Mouse (Mus musculus) liver, embryonic 15.5 days (tissue): Measurements from ENCODE around the gene Ubac2. TPM values are rescaled to one million over a fixed set of nuclear protein-coding genes. Genes with fewer than 3 reads are reported as not detected.

ENCODE experiments used
- ATAC-seq: fragments of 200-750 bp; cut with Nextera tagmentation; 2 replicates; pipeline ENCODE4 v1.8.0; 2017; ENCODE audit warnings: moderate number of reproducible peaks, mild to moderate bottlenecking, moderate library complexity; ENCODE audit not compliant: insufficient read depth
- H3K27ac ChIP-seq: fragments of 300-500 bp; sonication (generic); replicated peaks from 2 replicates; pipeline ENCODE4 v1.5.1; 2015; ENCODE audit warnings: mild to moderate bottlenecking, inconsistent platforms
- H3K27me3 ChIP-seq: fragments of 300-500 bp; sonication (generic); 2 replicates; pipeline ENCODE4 v1.6.1; 2015; ENCODE audit warnings: mild to moderate bottlenecking, inconsistent platforms
- H3K36me3 ChIP-seq: fragments of 300-500 bp; sonication (generic); replicated peaks from 2 replicates; pipeline ENCODE4 v1.6.1; 2015; ENCODE audit warnings: moderate library complexity, mild to moderate bottlenecking, inconsistent platforms
- H3K4me1 ChIP-seq: fragments of 300-500 bp; sonication (generic); replicated peaks from 2 replicates; pipeline ENCODE4 v1.6.1; 2015; ENCODE audit warnings: inconsistent platforms
- H3K4me2 ChIP-seq: fragments of 300-500 bp; sonication (generic); 2 replicates; pipeline ENCODE4 v1.6.1; 2015; ENCODE audit warnings: moderate library complexity, mild to moderate bottlenecking, inconsistent platforms
- H3K4me3 ChIP-seq: fragments of 300-500 bp; sonication (generic); replicated peaks from 2 replicates; pipeline ENCODE4 v1.5.1; 2015; ENCODE audit warnings: mild to moderate bottlenecking, inconsistent platforms
- H3K9ac ChIP-seq: fragments of 300-500 bp; sonication (generic); 2 replicates; pipeline ENCODE4 v1.6.1; 2015; ENCODE audit warnings: moderate library complexity, mild to moderate bottlenecking, inconsistent platforms
- H3K9me3 ChIP-seq: fragments of 300-500 bp; sonication (generic); replicated peaks from 2 replicates; pipeline ENCODE4 v1.6.1; 2016; ENCODE audit warnings: inconsistent platforms
- WGBS: fragments of 180-500 bp; shearing (Covaris S2); methylation state at CpG from one replicate; pipeline ENCODE4 v1.1.7; 2015; ENCODE audit warnings: mixed read lengths; ENCODE audit not compliant: insufficient replicate concordance; 5-methylcytosine and 5-hydroxymethylcytosine counted together
- polyA plus RNA-seq: library from polyadenylated mRNA; unstranded; fragments of >200 nt; fragmentation: Nextera tagmentation; extraction: Ambion mirVana; gene quantifications from 2 replicates; pipeline ENCODE4 v1.2.1, GENCODE M21; 2015

Ubac2 gene
- polyA plus RNA-seq, 1 experiment from 2014 or later: 20.0 TPM

DNA sequence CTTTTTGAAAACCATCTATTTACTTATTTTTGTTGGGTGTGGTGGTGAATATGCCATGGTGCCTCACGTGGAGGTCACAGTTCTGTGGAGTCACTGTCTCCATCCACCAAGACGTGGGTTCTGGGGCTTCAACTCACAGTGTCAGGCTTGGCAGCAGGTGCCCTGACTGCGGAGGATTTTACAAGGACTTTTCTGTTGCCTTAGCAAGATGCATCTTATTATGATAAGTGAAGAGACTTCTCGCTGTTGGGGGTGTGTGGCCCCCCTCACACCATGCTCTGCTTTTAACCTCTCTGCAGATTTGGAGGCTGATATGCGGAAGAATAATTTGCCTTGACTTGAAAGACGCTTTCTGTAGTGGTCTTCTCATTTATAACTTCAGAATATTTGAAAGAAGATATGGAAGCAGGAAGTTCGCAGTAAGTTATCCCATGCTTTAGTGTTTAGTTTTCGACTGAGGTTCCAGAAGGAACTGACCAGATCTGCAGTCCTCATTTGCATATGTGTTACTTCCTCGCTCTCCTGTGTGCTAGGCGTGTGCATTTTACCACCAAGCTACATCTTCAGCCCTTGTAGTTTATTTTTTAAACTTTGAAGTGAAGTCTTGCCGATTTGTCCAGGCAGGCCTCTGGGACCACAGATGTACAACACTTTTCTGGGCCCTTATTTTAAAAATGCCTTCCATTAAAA is 28.7 kb downstream of the Ubac2 start:
- H3K4me1 ChIP-seq: peaks cover 36% of the 10 kb centered on the region
- no peak overlapping the region for H3K4me3 ChIP-seq
- ATAC-seq: peak; percentile 29; the same call in 1 of the 2 replicates
- no peaks in the 10 kb centered on the region for H3K27me3 ChIP-seq
- H3K4me2 ChIP-seq: no peak overlapping the region
- H3K9ac ChIP-seq: no peak overlapping the region
- 45% methylated on average over 11 of the region's 11 CpGs for WGBS
- peak overlapping the region; percentile 62; the same call in 1 of the 2 replicates for H3K27ac ChIP-seq
- H3K9me3 ChIP-seq: no peaks in the 10 kb centered on the region
- H3K36me3 ChIP-seq: peaks cover 24% of the 10 kb centered on the region

DNA sequence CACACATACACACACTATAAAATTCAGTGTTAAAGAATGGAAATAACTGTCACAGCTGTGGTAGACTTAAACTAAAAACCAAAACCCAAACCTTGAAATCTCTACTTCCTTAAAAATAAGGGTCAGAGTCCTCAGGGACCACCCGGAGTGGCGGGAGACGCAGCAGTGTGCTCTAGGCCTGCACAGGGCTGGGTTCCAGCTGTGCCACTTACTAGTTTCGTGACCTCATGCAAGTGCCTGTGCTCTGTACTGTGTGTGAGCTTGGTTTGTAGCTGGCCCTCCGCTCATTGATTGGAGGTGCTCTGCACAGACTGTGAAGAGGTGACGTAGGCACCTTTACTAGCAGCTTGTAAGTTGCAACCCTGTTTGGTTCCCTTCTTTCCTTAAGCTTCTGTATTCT is 31.4 kb downstream of the Ubac2 start:
- Histone ChIP-seq H3K4me3 (no peak overlapping the region), H3K27ac (no peak overlapping the region), H3K4me2 (no peak overlapping the region), H3K9me3 (no peaks in the 10 kb centered on the region), H3K9ac (no peak overlapping the region), H3K4me1 (peaks cover 23% of the 10 kb centered on the region), H3K27me3 (no peaks in the 10 kb centered on the region), H3K36me3 (peaks cover 24% of the 10 kb centered on the region)
- 76% methylated on average over 6 of the region's 6 CpGs for WGBS
- ATAC-seq: no peak

GRCm38 (mm10) chr14:121912501-121912900 is 34.1 kb downstream of the Ubac2 start:
- H3K27me3 ChIP-seq: no peaks in the 10 kb centered on the region
- H3K36me3 ChIP-seq: peaks cover 30% of the 10 kb centered on the region
- H3K9ac ChIP-seq: no peak overlapping the region
- H3K4me3 ChIP-seq: no peak overlapping the region
- no peaks in the 10 kb centered on the region for H3K4me1 ChIP-seq
- no peak overlapping the region for H3K4me2 ChIP-seq
- H3K27ac ChIP-seq: no peak overlapping the region
- H3K9me3 ChIP-seq: no peaks in the 10 kb centered on the region
- ATAC-seq: no peak
- 82% methylated on average over 7 of the region's 7 CpGs for WGBS

GRCm38 (mm10) chr14:121915143-121915542 is 36.7 kb downstream of the Ubac2 start:
- no peak overlapping the region for H3K4me3 ChIP-seq
- no peaks in the 10 kb centered on the region for H3K4me1 ChIP-seq
- no peaks in the 10 kb centered on the region for H3K9me3 ChIP-seq
- H3K27ac ChIP-seq: no peak overlapping the region
- H3K9ac ChIP-seq: no peak overlapping the region
- peaks cover 13% of the 10 kb centered on the region; the same call in 1 of the 2 replicates for H3K36me3 ChIP-seq
- no peak for ATAC-seq
- H3K27me3 ChIP-seq: no peaks in the 10 kb centered on the region
- no peak overlapping the region for H3K4me2 ChIP-seq
- WGBS: 70% methylated on average over 5 of the region's 5 CpGs

DNA sequence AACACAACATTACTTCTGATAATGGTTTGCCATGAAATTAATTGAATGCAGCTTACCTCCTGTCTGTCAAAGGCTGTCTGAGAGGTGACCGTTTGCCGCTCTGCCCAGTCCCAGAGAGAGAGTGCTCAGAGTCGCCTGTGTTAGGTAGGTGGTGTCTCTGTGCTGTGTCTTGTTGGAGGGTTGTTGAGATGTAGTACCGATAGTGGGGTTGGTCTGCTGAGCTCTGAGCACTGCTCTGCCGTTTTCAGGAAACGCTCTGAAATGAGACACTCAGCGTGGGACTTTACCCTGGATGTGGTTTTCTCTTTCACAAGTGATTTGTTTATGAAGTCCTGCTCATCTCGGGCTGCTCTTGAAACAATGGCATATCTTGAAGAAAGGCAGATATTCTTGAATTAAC is 37.2 kb downstream of the Ubac2 start, which contains the start of gene Gpr18:
Gene Gpr18, minus strand, starts transcription at position 161 of the 400 bp plus-strand sequence.
- H3K36me3 ChIP-seq: peaks cover 13% of the 10 kb centered on the region; the same call in 1 of the 2 replicates
- no peak for ATAC-seq
- no peak within 1 kb of the TSS for H3K4me2 ChIP-seq
- H3K27me3 ChIP-seq: no peaks in the 10 kb centered on the region
- peaks cover 2% of the 10 kb centered on the region; the same call in 1 of the 2 replicates for H3K4me1 ChIP-seq
- H3K4me3 ChIP-seq: no peak within 1 kb of the TSS
- no peaks in the 10 kb centered on the region for H3K9me3 ChIP-seq
- 0 out of 2 replicates have a peak within 1 kb of the TSS, but pooled peaks have one; percentile 0 for H3K27ac ChIP-seq
- 32% methylated on average over 8 of the region's 8 CpGs for whole genome bisulfite sequencing
- H3K9ac ChIP-seq: no peak within 1 kb of the TSS

DNA sequence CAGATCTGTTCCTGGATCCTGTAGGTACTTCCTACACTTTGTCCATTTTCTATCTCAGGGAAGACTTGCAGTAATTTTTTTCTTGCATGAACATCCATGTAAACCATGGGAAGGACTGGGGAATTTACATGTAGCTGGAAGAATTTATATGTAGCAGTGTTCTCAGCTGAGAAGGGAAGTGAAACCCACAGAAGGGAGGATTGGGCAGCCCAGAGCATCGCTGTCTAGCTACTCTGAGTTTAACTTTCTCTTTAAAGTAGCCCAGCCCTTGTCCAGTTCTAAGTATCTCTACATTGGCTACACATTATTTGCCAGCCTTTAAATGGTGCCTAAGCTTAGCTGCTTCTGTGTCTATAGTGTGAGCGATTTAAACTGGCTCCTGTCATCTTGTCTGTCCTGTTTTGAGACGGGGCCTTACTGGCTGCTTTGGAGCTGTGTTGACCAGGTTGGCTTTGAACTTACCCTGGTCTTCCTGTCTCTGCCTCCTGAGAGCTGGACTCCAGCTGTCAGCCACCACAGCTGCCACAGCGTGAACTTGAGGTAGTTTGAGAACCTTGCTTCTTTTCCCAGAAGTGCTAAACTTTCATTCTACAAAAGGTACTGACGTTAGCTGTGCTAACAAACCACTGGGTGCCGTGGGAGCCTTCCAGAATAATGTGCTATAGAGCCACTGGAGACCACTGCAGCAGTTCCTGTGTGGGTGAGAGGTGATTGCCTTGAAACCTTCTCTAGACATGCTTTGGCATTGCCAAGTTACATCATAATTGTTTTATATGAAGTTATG is 38.1 kb downstream of the Ubac2 start:
- H3K4me2 ChIP-seq: no peak overlapping the region
- H3K4me1 ChIP-seq: peaks cover 5% of the 10 kb centered on the region; the same call in 1 of the 2 replicates
- H3K9ac ChIP-seq: no peak overlapping the region
- no peaks in the 10 kb centered on the region for H3K27me3 ChIP-seq
- ATAC-seq: no peak
- H3K4me3 ChIP-seq: no peak overlapping the region
- 61% methylated on average over 6 of the region's 6 CpGs for WGBS
- no peaks in the 10 kb centered on the region for H3K9me3 ChIP-seq
- H3K36me3 ChIP-seq: peaks cover 12% of the 10 kb centered on the region; the same call in 1 of the 2 replicates
- H3K27ac ChIP-seq: 0 out of 2 replicates have a peak overlapping the region, but pooled peaks have one; percentile 0

DNA sequence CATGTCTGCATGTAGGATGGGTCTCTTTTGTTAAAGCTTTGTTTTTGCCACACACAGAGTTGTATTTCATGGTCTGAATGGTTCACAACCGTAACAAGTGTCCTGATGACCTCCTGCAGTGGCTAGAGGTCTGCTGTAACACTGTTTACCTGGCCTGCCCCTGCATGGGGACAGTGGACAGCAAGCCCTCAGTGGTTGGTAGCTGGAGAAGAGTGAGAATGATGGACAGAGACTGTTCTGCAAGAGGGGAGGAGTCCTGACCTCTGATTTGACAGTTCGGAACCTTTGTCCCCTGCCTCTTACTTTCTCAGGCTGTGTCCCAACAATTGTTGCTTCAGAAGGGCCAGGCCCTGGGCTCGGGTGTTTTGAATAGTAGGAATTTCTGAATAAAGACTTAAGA is 39.8 kb downstream of the Ubac2 start:
- peak; percentile 69 for ATAC-seq
- Histone ChIP-seq H3K27me3 (no peaks in the 10 kb centered on the region), H3K27ac (no peak overlapping the region), H3K4me2 (no peak overlapping the region), H3K4me3 (no peak overlapping the region), H3K9me3 (no peaks in the 10 kb centered on the region), H3K36me3 (0 out of 2 replicates have a peak, but pooled peaks cover 7% of the 10 kb centered on the region), H3K4me1 (peaks cover 5% of the 10 kb centered on the region; the same call in 1 of the 2 replicates), H3K9ac (no peak overlapping the region)
- WGBS: 60% methylated on average over 3 of the region's 3 CpGs

GRCm38 (mm10) chr14:121919752-121920151 is 41.3 kb downstream of the Ubac2 start:
- H3K36me3 ChIP-seq: 0 out of 2 replicates have a peak, but pooled peaks cover 7% of the 10 kb centered on the region
- no peak for ATAC-seq
- H3K4me1 ChIP-seq: peaks cover 5% of the 10 kb centered on the region; the same call in 1 of the 2 replicates
- H3K4me2 ChIP-seq: no peak overlapping the region
- 20% methylated on average over 3 of the region's 3 CpGs for WGBS
- H3K27me3 ChIP-seq: no peaks in the 10 kb centered on the region
- no peak overlapping the region for H3K27ac ChIP-seq
- no peak overlapping the region for H3K9ac ChIP-seq
- no peak overlapping the region for H3K4me3 ChIP-seq
- H3K9me3 ChIP-seq: no peaks in the 10 kb centered on the region

DNA sequence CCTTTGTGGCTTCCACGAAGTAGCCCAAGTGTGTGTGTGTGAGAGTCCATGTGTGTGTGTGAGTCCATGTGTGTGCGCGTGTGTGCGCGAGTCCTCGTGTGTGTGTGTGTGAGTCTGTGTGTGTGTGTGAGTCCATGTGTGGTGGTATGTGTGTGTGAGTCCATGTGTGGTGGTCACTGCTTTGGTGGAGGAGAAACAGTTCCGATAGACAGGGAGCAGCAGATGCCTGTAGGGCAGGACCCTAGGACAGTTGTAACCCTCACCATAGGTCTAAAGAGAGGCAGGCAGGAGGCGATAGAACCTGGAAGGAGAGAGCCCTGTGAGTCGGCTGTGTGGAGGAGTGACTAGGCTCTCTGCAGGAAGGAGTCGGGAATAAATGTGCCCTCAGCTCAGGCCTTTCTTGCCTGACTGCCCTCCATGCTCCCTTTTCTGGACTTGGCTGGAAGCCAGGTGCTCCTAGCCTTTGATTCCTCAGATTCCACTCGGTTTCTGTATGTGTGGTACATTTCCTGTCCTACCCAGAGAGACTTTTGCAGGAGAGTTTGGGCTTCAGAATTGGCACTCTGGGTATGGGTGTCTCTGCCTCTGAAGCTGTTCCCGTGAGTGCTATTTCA is 42.2 kb downstream of the Ubac2 start:
- H3K9ac ChIP-seq: no peak overlapping the region
- ATAC-seq: no peak

DNA sequence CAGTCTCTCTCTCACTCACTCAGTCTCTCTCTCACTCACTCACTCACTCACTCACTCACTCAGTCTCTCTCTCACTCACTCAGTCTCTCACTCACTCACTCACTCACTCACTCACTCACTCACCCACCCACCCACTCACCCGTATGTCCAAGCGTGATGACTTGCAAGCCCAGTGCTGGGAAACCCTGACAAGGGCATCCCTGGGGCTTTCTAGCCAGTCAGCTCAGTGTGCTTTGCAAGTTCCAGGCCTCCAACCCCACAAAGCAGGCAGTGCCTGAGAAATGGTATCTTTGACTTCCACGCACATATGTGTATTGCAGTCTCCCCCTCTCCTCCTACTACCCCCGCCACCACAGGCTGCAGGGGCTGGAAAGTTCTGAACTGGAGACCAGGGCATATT is 43.6 kb downstream of the Ubac2 start:
- Histone ChIP-seq H3K4me1 (peaks cover 5% of the 10 kb centered on the region; the same call in 1 of the 2 replicates), H3K9ac (no peak overlapping the region), H3K4me3 (no peak overlapping the region), H3K4me2 (no peak overlapping the region), H3K36me3 (0 out of 2 replicates have a peak, but pooled peaks cover 4% of the 10 kb centered on the region), H3K27me3 (no peaks in the 10 kb centered on the region), H3K27ac (no peak overlapping the region), H3K9me3 (no peaks in the 10 kb centered on the region)
- WGBS: 69% methylated on average over 4 of the region's 4 CpGs
- no peak for ATAC-seq

More for the DNA sequence above, 42.2 kb downstream of the Ubac2 start:
- no peaks in the 10 kb centered on the region for H3K9me3 ChIP-seq
- no peak overlapping the region for H3K4me3 ChIP-seq
- peaks cover 5% of the 10 kb centered on the region; the same call in 1 of the 2 replicates for H3K4me1 ChIP-seq
- no peaks in the 10 kb centered on the region for H3K27me3 ChIP-seq
- 0 out of 2 replicates have a peak, but pooled peaks cover 7% of the 10 kb centered on the region for H3K36me3 ChIP-seq
- WGBS: 78% methylated on average over 12 of the region's 12 CpGs
- no peak overlapping the region for H3K27ac ChIP-seq
- H3K4me2 ChIP-seq: no peak overlapping the region
